Mouse (Mus musculus) layer of hippocampus, postnatal 25 days (tissue): ENCODE results near the gene Lgals2. TPM values are rescaled to one million over a fixed set of nuclear protein-coding genes. Genes with fewer than 3 reads are reported as not detected.
"Not testable (repeated sequence)": the region's sequence is repeated elsewhere in the genome, so short reads cannot be mapped to it uniquely, and the experiment has no call there.

Source experiments
- DNase-seq, 2 experiments: peaks; one replicate each; pipeline ENCODE4 v3.0.0; 2022; ENCODE audit warnings: mixed read lengths in 2 of 2, low spot score in 1 of 2; ENCODE audit errors: extremely low spot score in 1 of 2
- total RNA-seq, 2 experiments: library from RNA; stranded (reverse); gene quantifications; 2 replicates each; pipeline ENCODE4 v1.2.3; 2021

Lgals2 gene
- total RNA-seq = not detected

- no peak for DNase-seq
These were observed at the start of gene Lgals2 for GRCm38 (mm10) chr15:78855303-78855965. Gene Lgals2, minus strand, starts transcription at chr15:78855529.

- DNase-seq = peak; percentile 77 to 96
These were observed 47.9 kb upstream of the Lgals2 start for GRCm38 (mm10) chr15:78903243-78903642.

GRCm38 (mm10) chr15:78901422-78901789 lies 46.1 kb upstream of the Lgals2 start:
- no peak for DNase-seq

- DNase-seq = no peak
These were observed 45.5 kb upstream of the Lgals2 start for GRCm38 (mm10) chr15:78900585-78901421.

- peak; percentile 41 to 45 for DNase-seq
These were observed 44.6 kb upstream of the Lgals2 start, which contains the start of gene Sh3bp1 for GRCm38 (mm10) chr15:78899740-78900584. Gene Sh3bp1, plus strand, starts transcription at chr15:78899768.

GRCm38 (mm10) chr15:78899409-78899739 lies 44.0 kb upstream of the Lgals2 start, which contains the start of gene Gm49510:
Gene Gm49510, plus strand, starts transcription at chr15:78899667.
- DNase-seq = no peak

- DNase-seq = no peak
These were observed 43.2 kb upstream of the Lgals2 start for GRCm38 (mm10) chr15:78898507-78899001.

- DNase-seq = no peak
These were observed 42.2 kb upstream of the Lgals2 start for GRCm38 (mm10) chr15:78897488-78897887.

- no peak for DNase-seq
These were observed 40.8 kb upstream of the Lgals2 start for GRCm38 (mm10) chr15:78896149-78896548.

GRCm38 (mm10) chr15:78895741-78896140 lies 40.4 kb upstream of the Lgals2 start:
- no peak for DNase-seq

- DNase-seq = no peak
These were observed 39.4 kb upstream of the Lgals2 start for GRCm38 (mm10) chr15:78894726-78895125.

GRCm38 (mm10) chr15:78892440-78892839 lies 37.1 kb upstream of the Lgals2 start:
- DNase-seq = no peak

GRCm38 (mm10) chr15:78889401-78889853 lies 34.1 kb upstream of the Lgals2 start:
- DNase-seq = no peak

GRCm38 (mm10) chr15:78881828-78882227 lies 26.5 kb upstream of the Lgals2 start:
- no peak for DNase-seq

- DNase-seq = no peak
These were observed 25.1 kb upstream of the Lgals2 start for GRCm38 (mm10) chr15:78880432-78880831.

- not testable (repeated sequence) for DNase-seq
These were observed 23.6 kb upstream of the Lgals2 start for GRCm38 (mm10) chr15:78878792-78879516.

GRCm38 (mm10) chr15:78877810-78878390 lies 22.6 kb upstream of the Lgals2 start:
- DNase-seq = no peak

GRCm38 (mm10) chr15:78876991-78877809 lies 21.9 kb upstream of the Lgals2 start, which contains the start of gene Gga1:
Gene Gga1, plus strand, starts transcription at chr15:78877190.
- peak; percentile 84 to 95 for DNase-seq
